Mouse (Mus musculus) olfactory bulb, adult 2 months (tissue): ENCODE measurements around the gene Mon2.

Experiments used
- CTCF ChIP-seq: fragments of 200-500 bp; IDR thresholded peaks from 2 replicates; pipeline ENCODE4 v1.5.1; 2012; ENCODE audit warnings: low read depth, mild to moderate bottlenecking, low read length, moderate library complexity; ENCODE audit not compliant: insufficient read depth
- POLR2A ChIP-seq: fragments of 200-500 bp; IDR thresholded peaks from 2 replicates; pipeline ENCODE4 v1.6.1; 2012; ENCODE audit warnings: mild to moderate bottlenecking, low read depth, low read length, moderate library complexity; ENCODE audit not compliant: insufficient read depth

DNA sequence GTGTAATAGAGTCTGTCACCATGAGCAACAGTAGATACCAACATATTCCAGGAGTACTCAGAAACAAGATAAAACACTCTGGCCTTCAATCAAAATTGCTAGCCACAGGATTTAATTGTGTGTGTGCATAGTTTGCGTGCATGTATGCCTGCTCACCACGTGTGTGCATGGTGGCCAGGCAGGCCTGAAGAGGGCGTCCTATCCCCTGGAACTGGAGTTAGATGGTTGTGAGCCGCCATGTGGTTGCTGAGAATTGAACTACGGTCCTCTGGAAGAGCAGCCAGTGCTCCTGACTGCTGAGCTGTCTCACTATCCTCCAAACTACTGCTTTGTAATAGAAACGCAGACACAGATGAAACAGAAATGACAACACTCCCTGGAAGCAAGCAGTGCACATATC, 85.7 kb downstream of the Mon2 start:
- TF ChIP-seq CTCF (no peak), POLR2A (no peak)
